Mouse (Mus musculus) kidney, postnatal 14 days (tissue): ENCODE measurements around the gene Pik3r5.

Experiments used
- DNase-seq: peaks from one replicate; pipeline ENCODE4 v3.0.0; 2022; ENCODE audit warnings: mixed read lengths

The Pik3r5 gene

GRCm38 (mm10) chr11:68532773-68533172 is 100.9 kb downstream of the Pik3r5 start:
- peak; percentile 50 for DNase-seq

DNA sequence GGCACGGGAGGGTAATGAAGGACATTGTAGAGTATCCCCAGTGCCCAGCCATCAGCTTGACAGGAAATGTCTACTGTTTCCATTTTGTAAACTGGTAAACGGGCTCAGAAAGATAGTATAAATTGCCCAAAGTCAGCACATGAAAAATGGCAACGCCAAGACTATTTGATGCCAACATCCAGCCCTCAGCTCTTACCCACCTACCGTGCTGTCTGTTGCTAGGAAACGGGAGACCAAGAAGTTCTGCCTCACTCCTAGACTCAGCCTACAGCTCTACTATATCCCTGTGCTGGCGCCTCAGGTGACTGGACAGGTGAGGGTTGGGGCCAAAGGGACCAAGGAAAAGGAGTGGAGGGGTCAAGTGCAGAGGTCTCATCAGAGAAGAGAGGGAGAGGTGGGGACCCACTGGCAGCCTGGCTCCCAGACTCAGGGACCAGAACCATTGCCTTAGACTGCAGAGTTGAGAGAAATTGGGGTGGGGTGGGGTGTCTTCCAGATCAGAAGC is 102.1 kb downstream of the Pik3r5 start:
- no peak for DNase-seq

DNA sequence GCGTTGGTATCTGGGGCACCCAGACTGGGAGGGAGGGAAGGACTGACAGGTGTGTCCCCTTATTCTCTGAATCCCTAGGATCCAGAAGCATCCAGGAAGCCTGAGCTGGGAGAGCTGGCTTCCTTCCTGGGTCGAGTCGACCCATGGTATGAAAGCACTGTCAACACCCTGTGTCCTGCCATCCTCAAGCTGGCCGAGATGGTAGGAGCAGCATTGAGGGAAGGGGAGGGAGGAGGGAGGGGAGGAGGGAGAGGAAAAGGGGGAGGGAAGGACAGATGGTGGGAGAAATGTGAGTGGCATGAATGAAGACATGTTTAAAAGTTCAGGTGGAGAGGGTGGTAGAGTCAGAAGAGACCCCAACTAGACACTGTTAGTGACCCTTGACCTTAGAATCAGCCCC is 104.1 kb downstream of the Pik3r5 start:
- no peak for DNase-seq

DNA sequence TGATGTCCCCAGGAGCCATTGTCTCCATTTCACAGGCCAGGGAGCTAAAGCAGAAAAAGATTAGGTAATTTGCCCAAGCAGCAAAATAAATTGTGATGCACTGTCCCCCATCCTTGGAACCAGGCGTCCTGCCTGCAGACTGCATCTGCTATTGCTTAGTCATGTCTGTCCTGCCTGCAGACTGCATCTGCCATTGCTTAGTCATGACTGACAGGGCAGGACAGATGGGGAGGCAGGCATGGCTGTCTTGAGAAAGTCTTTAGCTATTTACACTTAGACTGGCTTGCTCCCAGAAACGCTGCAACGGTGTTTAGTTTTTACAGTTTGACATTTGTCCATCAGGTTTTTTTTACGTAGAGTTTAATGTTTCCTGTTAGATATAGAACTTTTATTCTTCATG is 104.5 kb downstream of the Pik3r5 start:
- no peak for DNase-seq

DNA sequence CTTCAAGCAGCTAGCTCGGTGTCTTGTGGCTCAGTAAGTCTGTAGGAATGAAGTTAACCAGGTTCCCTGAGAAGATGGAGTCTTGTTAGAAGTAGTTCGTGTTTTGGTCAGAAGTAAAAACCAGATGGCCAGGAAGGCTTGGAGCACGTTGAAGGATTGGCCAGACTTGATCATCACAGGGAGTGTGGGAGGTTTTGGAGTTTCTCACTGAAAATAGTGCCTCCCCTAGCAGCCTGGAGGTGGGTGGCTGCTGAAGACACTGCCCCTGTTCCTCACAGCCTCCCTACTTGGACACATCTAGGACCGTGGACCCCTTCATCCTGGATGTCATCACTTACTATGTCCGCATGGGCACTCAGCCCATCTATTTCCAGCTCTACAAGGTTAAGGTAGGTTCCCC is 107.7 kb downstream of the Pik3r5 start:
- DNase-seq: no peak

DNA sequence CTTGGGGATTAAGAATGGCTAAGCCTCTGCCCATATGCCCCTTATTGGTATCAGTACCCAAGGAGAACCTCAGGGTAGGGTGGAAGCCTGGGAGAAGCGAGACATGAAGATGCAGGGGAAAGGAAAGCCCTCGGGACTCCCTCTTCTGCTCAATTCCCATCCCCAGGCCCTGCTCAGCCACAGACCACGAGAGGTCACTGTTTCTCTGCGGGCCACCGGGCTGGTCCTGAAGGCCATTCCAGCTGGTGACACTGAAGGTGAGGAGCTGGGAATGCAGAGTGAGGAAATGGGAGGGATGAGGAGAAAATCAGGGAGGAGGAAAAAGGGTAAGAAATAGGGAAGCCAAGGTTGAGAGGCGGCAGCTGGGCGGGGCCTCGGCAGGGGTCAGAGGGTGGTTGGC is 112.6 kb downstream of the Pik3r5 start:
- peak; percentile 49 for DNase-seq

GRCm38 (mm10) chr11:68545172-68545571 is 113.3 kb downstream of the Pik3r5 start:
- no peak for DNase-seq

DNA sequence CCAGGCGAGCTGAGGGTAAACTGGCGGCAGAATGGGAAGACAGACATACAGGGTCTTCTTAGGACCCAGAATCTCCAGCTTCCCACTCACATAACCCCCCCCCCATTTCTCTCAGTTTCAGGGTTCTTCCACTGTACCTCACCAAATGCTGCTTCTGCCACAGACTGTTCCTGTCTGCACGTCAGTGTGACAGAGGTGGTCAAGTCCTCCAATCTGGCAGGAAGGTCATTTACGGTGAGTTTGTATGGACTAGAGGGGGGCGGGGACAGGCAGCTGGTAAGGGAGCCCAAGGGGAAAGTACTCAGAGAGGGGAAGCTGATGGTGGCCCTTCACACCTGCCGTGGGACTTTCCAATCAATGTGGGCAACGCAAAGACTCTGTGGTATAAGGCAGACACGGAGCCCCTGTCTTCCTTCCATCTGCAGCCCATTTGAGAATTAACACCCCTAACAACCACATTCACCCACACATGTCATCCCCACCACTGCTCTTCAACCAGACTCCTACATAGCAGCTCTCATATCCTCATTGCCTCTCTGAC is 113.8 kb downstream of the Pik3r5 start:
- DNase-seq: no peak
